Mouse (Mus musculus): ENCODE data around the gene Nxpe3.

- TF ChIP-seq CTCF (IDR thresholded peaks at IDR 0.05 in 2 of 3, conservative IDR thresholded peaks at IDR 0.05 in 1 of 3; ENCODE audit: control insufficient read depth in 1 of 3, insufficient read depth in 1 of 3, low read depth in 2 of 3, low read length in 3 of 3, poor library complexity in 1 of 3, severe bottlenecking in 1 of 3): no peak
- TF ChIP-seq BHLHE40 (IDR thresholded peaks at IDR 0.05; ENCODE audit: borderline replicate concordance, low read depth, low read length): no peak
- TF ChIP-seq POLR2A (IDR thresholded peaks at IDR 0.05; ENCODE audit: control insufficient read depth in 1 of 2, insufficient read depth in 1 of 2, low read depth in 1 of 2, low read length in 2 of 2, poor library complexity in 1 of 2): no peak
- TF ChIP-seq EP300 (IDR thresholded peaks at IDR 0.05; ENCODE audit: low read depth in 1 of 2, low read length in 2 of 2): no peak
- no peak for TF ChIP-seq POLR2AphosphoS5 (IDR thresholded peaks at IDR 0.05; ENCODE audit: borderline replicate concordance, low read depth, low read length)
- no peak for TF ChIP-seq MAZ (IDR thresholded peaks at IDR 0.05; ENCODE audit: low read depth, low read length)
- no peak for TF ChIP-seq GATA1 (IDR thresholded peaks at IDR 0.05; ENCODE audit: low read depth, low read length)
- TF ChIP-seq ELF1 (IDR thresholded peaks at IDR 0.05; ENCODE audit: low read depth, low read length): no peak
- no peak for TF ChIP-seq KAT2A (conservative IDR thresholded peaks at IDR 0.05; ENCODE audit: low read depth, low read length)
- no peak for TF ChIP-seq POLR2AphosphoS2 (IDR thresholded peaks at IDR 0.05; ENCODE audit: low read length)
- TF ChIP-seq TCF12 (IDR thresholded peaks at IDR 0.05; ENCODE audit: low read depth, low read length): no peak
- TF ChIP-seq E2F4 (IDR thresholded peaks at IDR 0.05; ENCODE audit: borderline replicate concordance, low read depth, low read length): no peak
- TF ChIP-seq RAD21 (IDR thresholded peaks at IDR 0.05; ENCODE audit: low read depth, low read length): no peak; the same call in 1 of the 2 replicates
- TF ChIP-seq MEF2A (IDR thresholded peaks at IDR 0.05; ENCODE audit: extremely low read depth, insufficient replicate concordance, low read depth, low read length, poor library complexity, severe bottlenecking): no peak
Observed at GRCm38 (mm10) chr16:55891346-55891745, 3.7 kb downstream of the Nxpe3 start.
